Mouse (Mus musculus) spleen, postnatal 4 days (tissue): ENCODE data around the gene Igfbp2.

Experiments
- DNase-seq, 2 experiments: peaks; one replicate each; pipeline ENCODE4 v3.0.0; 2022; ENCODE audit warnings: low spot score in 2 of 2

Igfbp2 gene

DNA sequence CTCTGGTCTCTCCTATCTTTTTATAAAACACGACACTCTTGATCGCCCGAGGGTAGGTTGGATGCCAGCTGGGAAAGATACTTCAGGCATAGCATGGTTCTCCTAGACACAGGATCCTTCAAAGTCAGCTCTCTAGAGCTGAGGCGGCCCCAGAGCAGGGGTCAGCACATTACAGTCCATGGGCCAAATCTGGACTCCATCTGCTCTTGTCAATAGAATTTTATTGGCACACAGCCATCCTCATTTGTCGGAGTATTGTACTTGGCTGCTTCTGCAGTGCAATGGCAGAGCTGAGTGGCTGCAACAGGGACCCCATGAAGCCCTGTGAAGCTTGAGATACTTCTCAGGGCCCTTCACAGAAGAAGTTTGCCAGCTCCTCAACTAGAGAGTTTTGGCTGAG, 9.1 kb upstream of the Igfbp2 start:
- DNase-seq = no peak

DNA sequence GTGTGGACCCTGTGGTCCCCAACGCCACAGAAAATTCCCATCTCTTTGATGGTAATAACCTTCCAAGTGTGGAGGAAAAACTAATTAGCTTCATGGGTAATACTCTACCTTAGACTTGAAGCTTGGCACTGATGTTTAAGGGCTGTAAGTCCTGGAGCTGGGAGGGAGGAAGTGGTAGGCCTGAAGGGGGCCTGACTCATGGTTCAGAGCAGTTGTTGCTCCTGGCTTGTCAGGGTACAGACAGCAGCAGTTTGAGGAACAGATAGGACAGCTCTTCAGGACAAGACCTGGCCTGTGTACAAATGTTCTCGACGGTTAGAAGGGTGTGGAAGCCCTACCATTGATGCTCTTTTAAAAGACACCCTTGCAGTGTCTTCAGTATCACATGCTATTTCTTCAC, 8.7 kb upstream of the Igfbp2 start:
- DNase-seq = no peak

DNA sequence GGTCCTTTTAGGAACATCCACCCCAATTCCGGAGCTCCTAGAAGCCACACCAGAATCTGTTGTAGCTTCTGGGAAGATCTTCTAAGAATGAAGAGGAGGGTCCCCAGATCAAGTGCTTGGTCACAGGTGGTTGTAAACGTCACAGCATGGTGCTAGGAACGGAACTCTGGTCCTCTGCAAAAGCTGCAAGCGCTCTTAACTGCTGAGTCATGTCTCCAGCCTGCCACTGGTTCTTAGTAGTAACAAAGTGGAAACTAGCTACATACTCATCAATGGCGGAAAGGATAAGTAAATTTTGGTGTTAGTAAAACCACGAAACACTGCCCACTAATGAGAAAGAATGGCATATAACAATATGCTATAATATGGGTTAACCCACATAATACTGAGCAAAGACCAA, 4.3 kb upstream of the Igfbp2 start:
- DNase-seq = no peak

DNA sequence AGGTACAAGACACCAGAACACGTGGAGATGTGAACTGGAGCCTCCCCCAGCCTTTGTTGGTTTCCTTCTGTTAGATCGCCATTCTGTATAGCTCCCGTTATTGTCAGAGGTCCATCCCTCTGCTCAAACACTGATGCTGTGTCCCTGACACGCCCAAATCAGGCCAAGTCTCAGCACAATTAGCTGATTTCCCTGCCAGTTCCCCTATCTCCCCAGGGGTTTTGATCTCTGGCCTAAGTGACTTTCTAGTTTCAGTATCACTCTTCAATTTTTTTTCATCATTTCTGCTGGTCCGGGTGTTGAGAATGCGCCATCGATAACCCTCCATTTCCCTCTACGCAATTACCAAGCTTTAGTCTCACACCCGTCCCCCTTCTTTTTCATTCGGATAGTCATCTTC, 1.4 kb upstream of the Igfbp2 start:
- no peak for DNase-seq

DNA sequence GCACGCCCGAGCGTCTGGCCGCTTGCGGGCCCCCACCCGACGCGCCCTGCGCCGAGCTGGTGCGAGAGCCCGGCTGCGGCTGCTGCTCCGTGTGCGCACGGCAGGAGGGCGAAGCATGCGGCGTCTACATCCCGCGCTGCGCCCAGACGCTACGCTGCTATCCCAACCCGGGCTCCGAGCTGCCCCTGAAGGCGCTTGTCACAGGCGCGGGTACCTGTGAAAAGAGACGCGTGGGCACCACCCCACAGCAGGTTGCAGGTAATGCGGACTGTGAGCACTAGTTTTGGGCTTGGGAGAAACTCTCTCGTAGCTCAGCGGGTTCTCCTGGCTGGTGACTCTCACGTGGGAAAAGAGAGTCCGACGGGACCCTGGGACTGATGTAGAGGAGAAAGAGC, 401 bp downstream of the Igfbp2 start:
- no peak for DNase-seq

DNA sequence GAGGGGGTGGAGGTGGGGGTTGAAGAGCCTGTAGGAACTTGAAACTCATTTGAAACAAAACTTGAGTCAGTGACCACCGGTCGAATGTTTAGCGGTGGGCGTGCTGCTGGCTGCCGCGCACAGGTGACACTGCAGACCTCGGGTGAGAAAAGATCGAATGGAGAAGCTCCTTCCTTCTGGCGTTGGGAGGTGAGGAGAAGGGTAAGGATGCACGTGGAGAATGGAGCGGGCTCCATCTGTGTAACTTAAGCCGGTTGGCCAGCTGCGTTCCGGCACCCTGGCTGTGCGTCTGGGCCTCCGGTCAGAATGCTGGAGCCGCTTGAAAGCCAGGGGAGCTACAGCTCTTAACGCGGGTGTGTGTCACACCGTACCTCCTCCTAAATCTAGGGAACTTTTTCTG, 983 bp downstream of the Igfbp2 start:
- DNase-seq = no peak

DNA sequence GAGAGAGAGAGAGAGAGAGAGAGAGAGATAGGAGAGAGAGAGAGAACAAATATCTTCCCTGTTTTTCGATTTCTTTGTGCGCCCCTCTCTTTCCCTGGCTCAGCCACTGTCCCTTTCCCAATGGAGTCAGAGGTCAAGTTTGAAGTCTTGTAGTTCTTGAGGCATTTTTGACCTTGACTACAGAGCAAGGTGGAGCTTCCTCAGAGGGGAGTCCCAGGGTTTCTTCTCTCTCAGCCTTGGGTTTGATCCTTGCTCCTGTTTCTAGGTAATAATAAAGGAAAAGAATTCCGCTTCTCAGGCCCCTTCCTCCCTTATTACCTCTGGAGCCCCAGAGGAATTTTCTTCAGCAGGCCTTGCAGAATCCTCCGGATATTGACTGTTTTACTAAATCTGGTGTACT, 1.6 kb downstream of the Igfbp2 start:
- DNase-seq = no peak

DNA sequence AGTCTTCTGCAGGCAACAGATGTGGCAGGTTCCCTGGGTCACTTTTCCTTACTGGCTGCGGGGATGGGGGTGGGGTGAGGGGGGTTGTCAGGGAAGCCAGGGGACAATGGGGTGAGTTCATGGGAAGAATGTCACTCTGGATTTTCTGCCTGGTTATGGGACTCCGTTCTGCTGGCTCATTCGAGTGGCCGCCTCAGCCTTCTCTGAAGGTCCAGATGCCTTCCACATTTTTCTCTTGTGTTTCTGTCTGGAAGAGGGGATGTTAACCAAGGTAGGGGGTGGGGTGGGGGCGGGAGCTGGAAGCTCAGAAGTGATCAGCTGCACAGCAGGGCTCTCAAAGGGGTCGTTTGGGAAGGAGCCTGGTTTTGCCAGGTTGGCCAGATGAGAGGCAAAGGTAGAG, 2.1 kb downstream of the Igfbp2 start:
- no peak for DNase-seq

DNA sequence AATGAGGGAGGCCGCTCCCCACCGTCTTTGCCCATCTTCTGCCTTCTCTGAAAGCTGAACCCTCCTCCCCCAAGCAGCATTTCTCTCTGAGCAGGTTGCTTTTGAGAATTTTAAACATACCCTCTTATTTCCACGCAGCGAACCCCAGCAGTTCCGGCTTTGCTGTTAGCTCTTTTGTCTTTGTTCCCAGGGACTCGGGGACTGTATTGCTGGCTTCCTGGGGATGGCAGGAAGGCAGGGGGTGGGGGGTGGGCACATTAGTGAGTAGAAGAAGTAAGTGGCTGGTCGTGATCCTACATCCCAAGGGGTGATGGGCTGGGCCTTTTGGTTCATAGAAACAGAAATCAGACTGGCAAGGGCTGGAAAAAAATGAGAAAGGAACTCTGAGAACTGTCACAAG, 2.6 kb downstream of the Igfbp2 start:
- DNase-seq = no peak

DNA sequence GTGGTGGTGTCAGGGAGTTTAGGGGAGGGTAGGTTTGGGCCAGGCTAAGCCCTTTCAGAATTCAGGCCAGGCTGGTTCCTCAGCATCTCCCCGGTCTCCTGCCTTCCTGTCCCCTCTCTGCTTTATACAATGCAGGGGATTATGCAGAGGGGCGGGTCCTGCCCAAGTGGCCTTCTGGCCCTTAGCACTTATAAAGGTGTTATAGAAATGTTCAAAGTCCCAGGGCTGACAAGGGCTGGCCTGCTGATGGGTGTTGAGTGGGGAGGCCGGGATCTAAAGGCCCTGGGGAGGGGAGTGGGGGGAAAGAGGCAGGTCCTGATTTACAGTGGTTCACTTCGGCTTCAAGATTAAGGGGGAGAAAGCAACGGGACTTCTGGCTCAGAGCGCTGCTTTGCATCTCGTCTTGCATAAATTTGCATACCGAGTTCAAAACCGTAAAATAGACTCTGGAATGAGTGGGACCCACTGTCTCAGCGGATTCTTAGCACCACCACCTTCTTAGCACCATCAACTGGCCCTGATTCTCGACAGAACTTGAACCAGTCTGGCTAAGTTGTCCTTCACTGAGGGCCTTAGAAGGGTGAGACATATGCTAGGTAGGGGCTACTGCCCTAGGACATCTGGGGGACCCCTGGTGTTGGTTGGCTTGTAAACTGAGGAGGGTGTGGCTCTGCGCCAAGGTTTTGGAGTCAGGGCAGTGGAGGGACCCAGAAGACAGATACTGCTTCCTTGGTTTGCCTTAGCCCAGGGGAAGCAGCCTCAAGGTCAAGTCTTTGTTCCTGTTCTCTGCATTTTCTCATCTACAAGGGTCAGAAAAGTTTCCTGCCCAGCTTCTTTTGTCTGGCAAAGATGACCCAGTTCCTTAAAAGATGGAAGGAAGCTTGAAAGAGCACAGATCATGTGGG, 3.4 kb downstream of the Igfbp2 start:
- no peak for DNase-seq

DNA sequence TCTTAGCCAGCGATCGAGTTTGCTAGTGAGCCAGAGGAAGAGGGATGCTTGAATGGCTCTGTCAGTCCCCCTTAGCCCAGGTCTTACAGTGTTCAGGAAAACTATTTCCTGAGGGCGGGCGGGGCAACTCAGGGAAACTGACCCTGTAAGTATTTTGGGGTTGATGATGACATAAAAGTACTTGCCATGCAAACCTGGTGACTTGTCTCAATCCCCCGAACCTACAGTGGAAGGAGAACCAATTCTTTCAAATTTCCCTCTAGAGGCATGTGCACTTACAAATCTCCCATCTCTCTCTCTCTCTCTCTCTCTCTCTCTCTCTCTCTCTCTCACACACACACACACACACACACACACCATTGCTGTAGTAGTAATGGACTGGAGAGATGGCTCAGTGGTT, 4.5 kb downstream of the Igfbp2 start:
- DNase-seq = no peak

DNA sequence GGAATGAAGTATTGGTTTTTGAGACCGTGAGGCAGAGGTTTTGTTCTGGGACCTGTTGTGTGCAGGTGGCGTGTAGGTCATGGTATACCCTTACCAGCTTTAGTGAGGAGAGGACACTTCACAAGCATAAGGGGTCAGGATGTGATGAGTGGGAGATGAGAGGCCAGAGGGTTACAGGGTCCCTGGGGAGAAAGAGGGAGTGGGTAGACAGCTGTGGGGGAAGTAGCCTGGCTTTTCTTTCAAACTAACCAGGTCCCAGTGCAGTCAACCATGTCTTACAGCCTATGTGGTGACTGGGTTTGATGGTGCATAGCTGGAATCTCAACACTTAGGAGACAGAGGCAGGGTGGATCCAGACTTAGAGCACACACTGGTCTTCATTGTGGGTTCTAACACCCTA, 6.2 kb downstream of the Igfbp2 start:
- no peak for DNase-seq

DNA sequence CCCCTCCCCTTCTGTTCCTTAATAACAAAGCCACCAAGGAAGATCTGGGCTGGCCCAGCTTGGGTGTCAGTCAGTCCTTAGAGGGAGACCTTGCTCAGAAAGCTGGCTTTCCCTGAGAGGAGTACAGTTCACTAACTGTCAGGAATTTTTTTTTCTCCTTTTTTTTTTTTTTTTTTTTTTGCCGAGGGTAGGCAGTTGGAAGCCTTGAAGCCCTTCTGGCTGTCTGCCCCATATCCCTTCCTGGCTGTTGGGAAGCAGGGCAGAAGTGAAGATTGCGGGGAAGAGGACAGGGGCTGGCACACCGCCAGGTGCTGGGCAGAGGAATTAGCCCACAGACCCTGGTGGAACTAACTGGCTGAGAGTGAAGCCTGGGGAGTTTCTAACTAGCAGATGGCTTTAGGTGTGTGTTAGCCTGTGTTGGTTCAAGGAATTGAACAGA, 8.4 kb downstream of the Igfbp2 start:
- DNase-seq = no peak

DNA sequence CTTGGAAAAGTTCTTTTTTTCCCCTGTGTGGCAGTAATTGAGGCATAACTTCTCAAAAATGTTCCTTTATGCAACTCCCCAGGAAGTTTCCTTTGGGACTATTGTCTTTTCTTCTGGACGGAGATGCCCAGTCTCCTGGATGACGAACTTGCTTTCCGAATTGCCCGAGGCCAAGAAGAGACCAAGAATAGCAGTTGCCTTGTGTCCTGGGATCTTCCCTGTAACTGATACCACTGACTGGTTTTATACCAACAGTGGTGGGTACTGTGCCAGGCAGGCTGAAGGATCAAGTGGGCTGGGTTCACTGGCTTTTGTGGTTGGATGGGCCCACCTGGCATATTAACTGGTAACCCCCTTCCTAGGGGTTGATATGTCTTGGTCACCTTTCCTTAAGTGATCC, 9.3 kb downstream of the Igfbp2 start:
- DNase-seq = no peak

DNA sequence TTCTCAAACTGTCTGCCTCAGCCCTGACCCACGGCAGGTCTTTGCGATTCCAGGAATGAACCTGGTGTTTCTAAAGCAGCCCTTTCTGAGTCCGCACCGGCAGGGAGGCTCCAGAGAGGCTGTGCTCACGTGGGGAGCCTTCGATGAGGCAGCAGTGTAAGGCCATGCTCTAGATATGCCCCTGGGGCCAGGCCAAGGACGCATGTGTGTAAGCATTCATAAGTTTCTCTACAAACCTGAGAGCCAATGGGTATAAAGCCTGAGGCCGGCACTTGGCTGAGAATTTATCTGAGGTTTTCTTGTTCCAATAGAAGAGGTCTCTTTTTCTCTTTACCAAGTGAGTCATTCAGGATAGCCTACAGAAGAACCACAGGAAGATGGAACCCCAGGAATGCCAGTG, 15.1 kb downstream of the Igfbp2 start:
- no peak for DNase-seq

DNA sequence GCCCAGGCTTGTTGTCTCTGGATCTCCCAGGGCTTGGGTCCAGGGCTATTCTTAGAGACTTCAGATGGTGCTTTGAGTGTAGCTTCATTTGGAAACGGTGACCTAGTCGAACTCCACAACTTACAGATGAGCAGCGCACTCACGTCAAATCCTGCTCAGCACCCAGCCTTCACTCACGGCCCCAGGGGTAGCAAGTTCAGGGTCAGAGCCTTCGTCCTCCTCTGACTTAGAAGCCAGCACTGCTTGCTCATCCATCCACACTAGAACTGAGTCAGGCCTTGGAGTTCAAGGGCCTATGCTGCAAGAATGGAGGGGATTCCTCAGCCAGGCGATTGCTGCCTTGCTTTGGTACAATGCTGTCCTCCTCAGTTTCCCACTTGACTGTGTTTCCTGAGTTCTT, 15.5 kb downstream of the Igfbp2 start:
- no peak for DNase-seq

DNA sequence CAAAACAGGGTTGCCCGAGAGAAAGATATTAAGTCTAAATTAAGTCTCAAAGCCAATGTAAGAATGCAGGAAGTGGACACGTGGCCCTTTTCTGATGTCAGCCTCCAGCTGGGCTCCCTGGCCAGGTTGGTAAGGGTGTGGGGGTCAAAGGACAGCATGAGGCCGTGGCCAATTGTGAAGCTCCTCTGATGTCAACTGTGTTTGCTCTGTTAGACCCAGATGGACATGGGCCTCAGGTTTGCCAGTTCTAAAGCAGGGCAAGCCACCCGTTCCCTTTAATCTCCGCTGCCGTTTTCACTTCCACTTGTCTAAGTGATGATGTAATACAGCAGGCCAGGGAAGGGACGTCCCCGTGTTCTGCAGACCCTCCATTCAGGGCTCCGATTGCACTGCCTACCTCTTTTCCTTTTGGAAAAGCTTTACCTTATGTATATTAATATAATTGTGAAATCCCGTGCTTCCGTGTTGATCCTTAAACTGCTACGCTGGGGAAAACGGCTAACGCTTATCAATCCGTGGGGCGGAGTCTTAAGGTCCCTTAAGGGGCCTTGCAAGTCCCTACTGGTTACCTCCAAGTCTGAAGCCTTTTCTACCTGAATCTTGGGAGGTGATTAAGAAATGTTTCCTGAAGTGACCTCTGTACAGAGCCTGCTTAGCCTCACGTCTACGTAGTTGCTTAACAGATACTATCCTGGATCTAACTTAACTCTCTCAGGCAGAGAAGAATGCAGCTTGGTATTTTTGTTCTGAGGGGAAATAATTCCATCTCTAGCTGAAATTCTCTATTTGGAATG, 18.6 kb downstream of the Igfbp2 start:
- no peak for DNase-seq

DNA sequence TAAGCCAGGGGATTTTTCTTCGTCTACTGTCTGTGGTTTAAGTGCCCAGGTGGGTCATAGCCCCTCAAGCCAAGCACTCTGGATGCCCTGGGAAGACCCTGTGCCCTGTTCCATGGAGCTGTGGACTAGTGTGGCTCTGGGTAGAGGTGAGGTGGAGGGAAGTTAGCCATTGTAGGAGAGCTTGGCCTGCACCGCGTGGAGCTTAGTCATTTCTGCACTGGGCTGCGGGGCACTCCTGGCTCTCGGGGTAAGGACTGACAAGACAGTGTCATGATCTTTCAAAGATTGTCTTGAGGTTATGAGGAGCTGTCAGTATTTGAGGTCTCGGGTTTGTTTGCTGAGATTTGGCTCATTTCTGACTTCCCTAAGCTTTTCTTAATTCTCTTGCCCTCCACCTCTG, 20.4 kb downstream of the Igfbp2 start:
- no peak for DNase-seq

DNA sequence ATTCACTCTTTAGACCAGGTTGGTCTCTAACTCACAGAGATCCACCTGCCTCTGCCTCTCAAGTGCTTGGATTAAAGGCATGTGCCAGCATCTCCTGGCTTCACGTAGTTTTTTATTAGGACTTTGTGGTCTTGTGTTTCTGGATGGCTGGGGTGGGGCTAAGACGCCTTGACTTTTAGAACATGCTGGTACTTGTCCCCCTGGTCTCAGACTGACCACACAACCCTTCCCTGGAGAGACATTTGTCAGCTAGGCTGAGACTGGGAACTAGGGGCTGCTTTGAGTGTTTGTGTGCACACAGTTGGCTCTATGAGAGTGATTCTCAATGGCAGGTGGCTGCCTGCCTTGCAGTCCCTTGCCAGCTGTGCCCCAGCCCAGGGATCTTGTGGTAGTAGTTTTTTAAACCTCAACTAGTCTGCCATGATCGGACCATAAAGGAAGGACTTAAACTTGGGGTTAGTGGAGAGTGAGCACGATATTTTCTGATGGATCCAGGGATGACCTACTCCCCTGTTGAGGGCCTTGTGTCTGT, 23.6 kb downstream of the Igfbp2 start:
- DNase-seq = no peak

DNA sequence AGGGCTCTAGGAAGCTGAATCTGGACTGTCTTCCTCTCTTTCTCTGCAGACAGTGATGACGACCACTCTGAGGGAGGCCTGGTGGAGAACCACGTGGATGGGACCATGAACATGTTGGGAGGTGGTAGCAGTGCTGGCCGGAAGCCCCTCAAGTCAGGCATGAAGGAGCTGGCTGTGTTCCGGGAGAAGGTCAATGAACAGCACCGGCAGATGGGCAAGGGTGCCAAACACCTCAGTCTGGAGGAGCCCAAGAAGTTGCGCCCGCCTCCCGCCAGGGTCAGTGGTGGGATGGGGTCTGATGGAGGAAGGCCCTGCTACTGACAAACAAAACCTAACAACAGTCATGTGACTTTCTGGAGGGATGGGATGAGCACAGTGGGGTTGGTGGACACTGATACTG, 24.7 kb downstream of the Igfbp2 start:
- DNase-seq = no peak

DNA sequence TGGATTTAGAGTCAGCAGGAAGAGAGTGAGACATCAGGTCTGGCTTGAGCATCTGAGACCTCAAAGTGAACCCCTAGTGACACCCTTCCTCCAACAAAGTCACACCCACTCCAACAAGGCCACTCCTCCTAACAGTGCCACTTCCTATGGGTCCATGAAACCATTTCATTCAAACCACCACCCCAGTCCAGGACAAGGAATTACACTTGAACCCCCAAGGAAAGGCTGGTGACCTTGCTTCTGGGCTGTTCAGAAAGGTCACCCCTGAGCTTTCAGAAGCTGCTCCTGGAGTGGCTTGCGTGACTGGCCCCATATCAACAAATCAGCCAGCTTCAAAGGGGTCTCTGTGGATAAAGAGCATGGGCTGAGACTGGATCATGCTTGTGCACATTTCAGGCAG, 29.5 kb downstream of the Igfbp2 start:
- DNase-seq = no peak

DNA sequence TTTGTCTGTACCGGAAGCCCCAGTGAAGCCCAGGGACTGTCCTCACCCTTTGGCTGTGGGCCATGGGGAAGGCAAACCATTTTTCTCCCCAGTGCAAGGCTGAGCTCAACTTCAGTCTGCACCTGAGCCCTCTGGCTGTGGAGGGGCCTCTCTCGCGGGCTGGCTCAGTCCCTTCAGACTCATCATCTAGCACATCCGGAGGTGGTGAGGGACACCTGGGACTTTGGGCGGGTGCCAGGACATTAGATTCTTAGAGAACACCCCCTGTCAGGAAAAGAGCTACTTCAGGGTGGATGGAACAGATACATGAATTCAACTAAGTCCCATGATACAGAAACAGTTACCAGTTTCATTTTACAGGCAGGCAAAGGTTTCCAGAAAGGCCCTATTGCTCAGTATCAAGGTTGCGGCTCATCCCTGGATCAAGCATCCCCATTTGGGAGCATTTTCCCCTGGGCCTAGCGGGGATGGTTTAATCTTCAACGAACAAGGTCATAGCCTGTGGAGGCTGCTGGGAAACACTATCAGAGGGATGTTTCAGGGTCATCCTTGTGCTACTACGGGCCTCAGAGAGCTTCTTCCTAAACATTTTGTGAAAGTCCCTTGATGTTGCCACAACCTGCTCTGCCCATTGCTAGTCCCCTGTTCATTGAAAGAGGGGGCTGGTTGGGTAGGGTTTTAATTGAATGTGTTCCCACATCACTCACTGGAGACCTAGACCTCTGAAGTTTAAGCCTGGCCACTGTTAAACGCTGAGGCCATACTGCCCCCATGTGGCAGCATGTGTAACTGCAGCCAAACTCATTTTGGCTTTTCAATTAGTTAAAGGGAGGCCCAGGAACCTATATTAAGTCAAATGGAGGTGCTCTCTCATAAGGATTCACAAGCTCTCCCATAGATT, 30.3 kb downstream of the Igfbp2 start:
- DNase-seq = no peak
